Mouse (Mus musculus): ENCODE measurements at regions not wholly inside any gene's neighbourhood (a gene's known extent, or its start where the extent isn't known, plus 50 kb on each side); places are given as distances from the start of the nearest gene placed in this dataset.
"Not testable (repeated sequence)": the region's sequence is repeated elsewhere in the genome, so short reads cannot be mapped to it uniquely, and the experiment has no call there.

GRCm38 (mm10) chr8:56929076-56929475 lies 378.2 kb downstream of the Fbxo8 start:
- no peak for DNase-seq (ENCODE audit: low read depth)

GRCm38 (mm10) chr8:56932421-56932820 lies 381.5 kb downstream of the Fbxo8 start:
- no peak for DNase-seq (ENCODE audit: low read depth)

GRCm38 (mm10) chr8:56962186-56962585 lies 358.6 kb upstream of the Hand2 start:
- DNase-seq (ENCODE audit: low read depth) = no peak

- no peak for DNase-seq (ENCODE audit: low read depth)
Observed at GRCm38 (mm10) chr8:56970311-56970710, 350.5 kb upstream of the Hand2 start.

- no peak for DNase-seq (ENCODE audit: low read depth)
Observed at GRCm38 (mm10) chr8:56978994-56979393, 341.8 kb upstream of the Hand2 start.

- no peak for DNase-seq (ENCODE audit: low read depth)
Observed at GRCm38 (mm10) chr8:56979416-56979815, 341.4 kb upstream of the Hand2 start.

- DNase-seq (ENCODE audit: low read depth) = no peak
Observed at GRCm38 (mm10) chr8:57010318-57011024, 310.3 kb upstream of the Hand2 start.

- DNase-seq (ENCODE audit: low read depth) = no peak
Observed at GRCm38 (mm10) chr8:57013813-57014320, 306.9 kb upstream of the Hand2 start.

GRCm38 (mm10) chr8:57016329-57016728 lies 304.5 kb upstream of the Hand2 start:
- DNase-seq (ENCODE audit: low read depth) = no peak

GRCm38 (mm10) chr8:57028096-57028495 lies 292.7 kb upstream of the Hand2 start:
- not testable (repeated sequence) for DNase-seq (ENCODE audit: low read depth)

GRCm38 (mm10) chr8:57048490-57048889 lies 272.3 kb upstream of the Hand2 start:
- DNase-seq (ENCODE audit: low read depth) = no peak

- DNase-seq (ENCODE audit: low read depth) = no peak
Observed at GRCm38 (mm10) chr8:57048909-57049308, 271.9 kb upstream of the Hand2 start.

GRCm38 (mm10) chr8:57052661-57053060 lies 268.1 kb upstream of the Hand2 start:
- no peak for DNase-seq (ENCODE audit: low read depth)

- no peak for DNase-seq (ENCODE audit: low read depth)
Observed at GRCm38 (mm10) chr8:57076995-57077394, 243.8 kb upstream of the Hand2 start.

- no peak for DNase-seq (ENCODE audit: low read depth)
Observed at GRCm38 (mm10) chr8:57086811-57087210, 234.0 kb upstream of the Hand2 start.

- no peak for DNase-seq (ENCODE audit: low read depth)
Observed at GRCm38 (mm10) chr8:57092403-57092802, 228.4 kb upstream of the Hand2 start.

- no peak for DNase-seq (ENCODE audit: low read depth)
Observed at GRCm38 (mm10) chr8:57095169-57095568, 225.6 kb upstream of the Hand2 start.

GRCm38 (mm10) chr8:57110765-57111402 lies 209.9 kb upstream of the Hand2 start:
- not testable (repeated sequence) for DNase-seq (ENCODE audit: low read depth)

- no peak for DNase-seq (ENCODE audit: low read depth)
Observed at GRCm38 (mm10) chr8:57111403-57111771, 209.4 kb upstream of the Hand2 start.

GRCm38 (mm10) chr8:57113915-57114314 lies 206.9 kb upstream of the Hand2 start:
- no peak for DNase-seq (ENCODE audit: low read depth)

- DNase-seq (ENCODE audit: low read depth) = no peak
Observed at GRCm38 (mm10) chr8:57115303-57115702, 205.5 kb upstream of the Hand2 start.

GRCm38 (mm10) chr8:57134041-57134440 lies 186.7 kb upstream of the Hand2 start:
- no peak for DNase-seq (ENCODE audit: low read depth)

- no peak for DNase-seq (ENCODE audit: low read depth)
Observed at GRCm38 (mm10) chr8:57134726-57135125, 186.1 kb upstream of the Hand2 start.

GRCm38 (mm10) chr8:57148036-57148435 lies 172.7 kb upstream of the Hand2 start:
- DNase-seq (ENCODE audit: low read depth) = no peak
